Mouse (Mus musculus): Measurements from ENCODE around the gene Naa40.

GRCm38 (mm10) chr19:7177804-7178511 lies 63.0 kb downstream of the Naa40 start:
- TF ChIP-seq CTCF (IDR thresholded peaks at IDR 0.05; ENCODE audit: extremely low read depth, insufficient read length, insufficient replicate concordance, low read depth, low read length), result no peak
- no peak for TF ChIP-seq POLR2A (IDR thresholded peaks at IDR 0.05; ENCODE audit: low read depth, low read length)
